Mouse (Mus musculus): ENCODE measurements around the gene Rnf24.
"Not testable (repeated sequence)": the region's sequence is repeated elsewhere in the genome, so short reads cannot be mapped to it uniquely, and the experiment has no call there.

Rnf24 gene

DNA sequence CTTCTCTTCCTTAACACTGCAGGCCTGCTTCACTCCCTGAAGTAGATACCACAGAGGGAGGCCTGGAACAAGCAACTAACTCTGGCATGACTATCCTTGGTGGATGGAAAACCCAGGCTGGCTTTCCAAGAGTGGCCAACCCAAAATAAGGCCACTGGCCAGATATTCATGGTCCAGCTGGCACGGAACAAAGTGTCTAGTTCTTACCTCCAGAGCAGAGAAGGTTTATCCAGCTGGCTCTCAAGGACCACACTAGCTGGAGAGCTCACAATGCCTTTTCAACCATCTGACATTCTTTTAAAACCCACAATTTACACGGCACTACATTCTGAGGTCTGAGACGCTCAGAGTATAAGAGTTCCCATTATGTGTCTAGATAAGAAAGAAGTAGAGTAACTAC, 8.2 kb downstream of the Rnf24 start:
- DNase-seq (ENCODE audit: inconsistent age in 2 of 2, low spot score in 1 of 2) = peak in 1 of 2 experiments; percentile 54

DNA sequence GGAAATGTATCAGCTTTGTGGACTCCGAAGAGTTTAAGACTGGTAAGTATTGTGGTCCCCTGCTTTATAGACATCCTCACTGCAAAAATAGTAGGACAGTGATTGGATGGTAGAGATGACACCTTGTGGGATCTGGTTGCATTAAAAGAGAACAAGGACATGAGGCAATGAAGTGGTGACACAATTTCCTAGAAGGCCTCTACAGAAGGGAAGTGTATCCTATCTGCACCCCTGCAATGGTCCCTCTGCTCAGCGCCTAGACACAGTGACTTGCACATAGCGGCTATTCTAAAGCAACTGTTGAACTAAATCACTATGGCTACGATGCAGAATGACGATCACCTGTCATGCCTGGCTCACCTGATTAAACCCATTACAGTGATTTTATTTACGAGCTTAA, 15.1 kb downstream of the Rnf24 start:
- DNase-seq (ENCODE audit: inconsistent age in 2 of 2, low spot score in 1 of 2) = no peak

GRCm38 (mm10) chr2:131330548-131330947, 22.1 kb downstream of the Rnf24 start:
- DNase-seq (ENCODE audit: inconsistent age in 2 of 2, low spot score in 1 of 2) = no peak

DNA sequence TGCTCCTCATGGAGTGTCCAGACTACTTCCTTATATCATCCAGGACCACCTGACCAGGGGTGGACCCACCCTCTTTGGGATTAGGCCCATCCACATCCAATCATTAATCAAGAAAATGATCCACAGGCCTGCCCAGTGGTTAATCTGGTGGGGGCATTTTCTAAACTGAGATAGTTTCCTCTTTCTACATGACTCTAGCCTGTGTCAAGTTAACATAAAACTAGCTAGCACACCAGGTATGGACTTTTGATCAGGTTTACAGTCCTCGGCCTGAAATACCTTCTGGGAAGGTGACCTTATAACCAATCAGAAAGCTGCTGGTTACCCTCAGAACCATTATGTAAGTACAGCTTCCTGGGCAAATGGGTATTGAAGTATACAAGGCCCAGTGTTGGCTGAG, 23.7 kb downstream of the Rnf24 start:
- DNase-seq (ENCODE audit: inconsistent age in 2 of 2, low spot score in 1 of 2) = no peak

- no peak for DNase-seq (ENCODE audit: inconsistent age in 2 of 2, low spot score in 1 of 2)
These were observed 26.6 kb downstream of the Rnf24 start for GRCm38 (mm10) chr2:131326044-131326443.

DNA sequence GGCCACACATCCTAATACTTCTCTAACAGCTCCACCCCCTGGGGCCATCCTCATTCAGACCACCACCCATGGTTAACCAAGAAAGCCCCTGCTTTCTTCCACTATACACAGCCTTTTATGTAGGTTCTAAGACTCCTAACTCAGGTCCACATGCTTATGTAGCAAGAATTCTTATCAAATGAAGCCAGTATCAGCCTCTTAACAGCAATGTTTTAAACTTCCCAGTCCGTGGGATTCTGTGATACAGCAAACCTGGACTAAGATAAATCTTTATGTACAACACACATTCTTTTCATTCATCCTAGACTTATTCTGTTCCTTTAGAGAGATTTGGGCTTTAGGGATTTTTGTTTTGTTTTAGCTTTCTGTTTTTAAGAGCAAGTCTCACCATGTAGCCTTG, 29.0 kb downstream of the Rnf24 start:
- no peak for DNase-seq (ENCODE audit: inconsistent age in 2 of 2, low spot score in 1 of 2)

DNA sequence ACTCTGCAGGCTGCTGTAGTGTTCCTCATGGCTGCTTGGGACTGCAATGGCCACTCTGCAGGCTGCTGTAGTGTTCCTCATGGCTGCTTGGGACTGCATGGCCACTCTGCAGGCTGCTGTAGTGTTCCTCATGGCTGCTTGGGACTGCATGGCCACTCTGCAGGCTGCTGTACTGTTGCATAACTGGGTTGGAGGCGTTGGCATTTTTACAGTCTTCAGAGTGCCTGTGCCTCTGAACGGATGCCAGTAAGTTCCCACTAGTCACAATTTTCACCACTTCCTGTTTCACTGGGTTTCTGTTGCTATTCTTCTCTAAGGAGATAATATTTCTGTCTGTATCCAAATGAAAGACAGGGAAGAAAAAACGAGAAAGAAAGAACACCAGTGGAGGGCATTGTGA, 31.5 kb downstream of the Rnf24 start:
- DNase-seq (ENCODE audit: inconsistent age in 2 of 2, low spot score in 1 of 2) = peak; percentile 38 to 69

GRCm38 (mm10) chr2:131319401-131319800, 33.3 kb downstream of the Rnf24 start:
- DNase-seq (ENCODE audit: inconsistent age in 2 of 2, low spot score in 1 of 2) = no peak

DNA sequence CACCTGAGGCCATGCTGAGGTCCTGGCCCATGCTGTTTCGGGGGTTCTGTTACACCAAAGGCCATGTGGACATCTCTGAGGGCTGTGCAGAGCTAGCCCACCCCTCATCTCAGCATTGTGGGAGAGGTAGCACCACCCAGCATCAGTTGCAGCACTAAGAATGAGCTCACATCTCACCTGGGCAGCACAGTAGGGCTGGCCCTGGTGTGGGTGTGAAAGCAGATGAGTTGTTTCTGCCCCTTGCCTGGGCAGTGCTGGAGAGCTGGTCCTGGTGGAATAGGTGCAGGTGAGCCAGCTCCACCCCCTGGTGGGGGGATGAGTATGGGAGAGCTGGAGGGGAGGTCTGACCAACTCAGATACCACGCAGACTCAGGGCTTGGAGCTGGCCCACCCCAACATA, 36.5 kb downstream of the Rnf24 start:
- no peak for DNase-seq (ENCODE audit: inconsistent age in 2 of 2, low spot score in 1 of 2)

- DNase-seq (ENCODE audit: inconsistent age in 2 of 2, low spot score in 1 of 2) = no peak
These were observed 43.4 kb downstream of the Rnf24 start for GRCm38 (mm10) chr2:131309296-131309695.

GRCm38 (mm10) chr2:131307822-131308221, 44.9 kb downstream of the Rnf24 start:
- no peak for DNase-seq (ENCODE audit: inconsistent age in 2 of 2, low spot score in 1 of 2)

DNA sequence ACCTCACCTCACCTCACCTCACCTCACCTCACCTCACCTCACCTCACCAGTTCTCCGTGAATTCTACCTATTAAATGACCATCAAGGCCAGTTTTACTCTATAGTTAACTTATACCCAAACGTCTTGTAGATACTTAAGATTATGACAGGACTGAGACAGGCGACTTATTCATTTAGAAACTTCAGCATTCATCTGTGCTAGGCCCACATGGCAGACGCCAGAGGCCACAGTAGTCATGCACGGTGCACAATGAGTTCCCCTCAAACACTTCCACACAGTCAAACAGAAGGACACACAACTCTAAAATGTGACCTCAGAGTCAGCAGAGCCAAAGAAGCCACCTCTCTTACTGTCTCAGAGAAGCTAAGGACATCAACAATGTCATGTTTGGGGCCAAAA, 45.3 kb downstream of the Rnf24 start:
- no peak for DNase-seq (ENCODE audit: inconsistent age in 2 of 2, low spot score in 1 of 2)

- DNase-seq (ENCODE audit: inconsistent age in 2 of 2, low spot score in 1 of 2) = not testable (repeated sequence)
These were observed 47.5 kb downstream of the Rnf24 start for GRCm38 (mm10) chr2:131305226-131305625.

DNA sequence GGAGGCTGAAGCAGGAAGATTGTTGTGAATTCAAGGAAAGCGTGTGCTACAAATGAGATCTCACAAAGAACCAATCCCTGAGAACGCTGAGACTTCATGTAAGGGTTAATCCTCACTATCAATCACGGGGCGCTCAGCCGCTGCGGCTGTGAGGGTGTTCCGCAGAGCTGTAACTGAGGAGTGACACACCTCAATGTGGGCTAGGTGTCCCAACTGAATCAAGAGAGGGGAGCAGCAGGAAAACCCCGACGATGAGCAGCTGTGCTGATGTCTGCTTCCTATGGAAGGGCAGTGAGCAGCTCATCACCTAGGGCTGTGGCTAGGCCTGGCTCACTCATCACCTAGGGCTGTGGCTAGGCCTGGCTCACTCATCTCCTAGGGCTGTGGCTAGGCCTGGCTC, 48.2 kb downstream of the Rnf24 start:
- DNase-seq (ENCODE audit: inconsistent age in 2 of 2, low spot score in 1 of 2) = no peak

DNA sequence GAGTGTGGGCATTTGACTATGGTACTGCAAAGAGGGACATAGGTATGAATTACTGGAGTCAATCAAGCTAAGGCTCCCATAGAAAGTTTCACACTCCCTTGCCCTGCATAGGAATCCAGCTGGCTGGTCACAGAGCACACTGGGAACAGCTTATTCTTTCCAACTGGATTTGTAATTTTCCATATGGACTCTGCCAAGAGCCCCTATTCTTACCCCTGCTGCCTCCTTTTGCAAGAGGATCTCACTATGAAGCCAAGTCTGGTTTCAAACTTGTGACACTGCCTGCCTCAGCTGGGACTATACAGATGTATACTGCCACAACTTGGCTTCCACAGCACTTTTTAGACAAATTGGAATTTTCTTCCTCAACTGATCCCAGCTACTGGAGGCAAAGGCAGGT, 51.1 kb downstream of the Rnf24 start:
- no peak for DNase-seq (ENCODE audit: inconsistent age in 2 of 2, low spot score in 1 of 2)

GRCm38 (mm10) chr2:131300485-131300884, 52.2 kb downstream of the Rnf24 start:
- no peak for DNase-seq (ENCODE audit: inconsistent age in 2 of 2, low spot score in 1 of 2)

DNA sequence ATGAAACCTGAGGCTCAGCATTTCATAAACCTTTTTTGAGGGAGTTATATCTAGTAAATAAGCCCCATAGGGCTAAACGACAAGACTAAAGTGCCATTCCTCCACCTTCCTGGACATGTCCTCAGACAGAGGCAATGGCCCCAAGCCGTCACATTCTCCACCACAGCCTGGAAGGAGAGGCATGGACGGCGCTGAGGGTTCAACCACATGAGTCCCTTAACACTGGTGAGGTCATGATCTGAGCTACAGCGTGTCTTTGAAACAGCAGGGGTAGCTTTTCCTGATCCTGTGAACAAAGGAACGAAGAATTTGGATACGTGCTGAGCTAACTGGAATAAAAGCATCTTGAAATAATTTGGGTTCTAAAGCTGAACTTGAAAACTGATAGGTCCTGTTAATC, 54.0 kb downstream of the Rnf24 start:
- DNase-seq (ENCODE audit: inconsistent age in 2 of 2, low spot score in 1 of 2) = not testable (repeated sequence)

DNA sequence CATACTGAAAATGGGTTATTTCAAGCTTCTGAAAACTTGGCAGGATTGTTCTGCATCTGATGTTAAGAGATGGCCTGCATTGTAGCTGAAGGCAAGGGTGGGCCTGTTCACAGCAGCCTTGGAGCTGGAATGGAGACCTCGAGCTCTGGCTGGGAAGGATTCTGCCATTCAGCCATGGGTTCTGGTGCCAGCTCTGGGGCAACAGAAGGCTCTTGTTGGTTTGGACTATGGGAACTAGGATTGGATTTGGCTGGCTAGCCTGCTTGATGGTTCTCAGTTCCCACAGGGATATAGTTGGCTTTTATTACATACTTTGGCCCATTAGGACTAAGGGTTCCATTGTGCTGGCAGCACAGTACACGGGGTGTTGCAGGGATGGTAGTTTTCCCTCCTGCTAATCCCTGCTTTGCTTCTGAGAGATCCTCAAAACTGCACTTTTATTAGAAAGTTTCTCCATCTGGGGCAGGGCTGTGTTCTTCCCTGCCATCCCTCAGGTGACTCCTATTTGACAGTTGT, 55.9 kb downstream of the Rnf24 start:
- DNase-seq (ENCODE audit: inconsistent age in 2 of 2, low spot score in 1 of 2) = no peak

GRCm38 (mm10) chr2:131290669-131291068, 62.0 kb downstream of the Rnf24 start:
- DNase-seq (ENCODE audit: inconsistent age in 2 of 2, low spot score in 1 of 2) = no peak

DNA sequence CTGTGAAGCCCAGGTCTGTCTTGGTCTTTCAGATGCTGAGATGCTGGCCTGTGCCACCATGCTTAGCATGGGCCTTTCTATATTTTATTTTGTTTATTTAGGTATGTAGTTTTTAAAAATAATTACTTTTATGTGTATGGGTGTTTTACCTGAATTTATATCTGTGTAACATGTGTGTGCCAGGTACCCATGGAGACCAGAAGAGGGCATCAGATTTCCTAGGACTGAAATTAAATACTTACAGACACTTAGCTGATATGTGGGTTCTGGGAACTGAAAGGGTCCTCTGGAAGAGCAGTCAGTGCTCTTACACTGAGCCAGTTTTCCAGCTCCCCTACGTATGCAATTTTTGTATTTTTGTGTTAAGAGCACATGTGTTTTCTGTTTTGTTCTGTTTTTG, 66.4 kb downstream of the Rnf24 start:
- DNase-seq (ENCODE audit: inconsistent age in 2 of 2, low spot score in 1 of 2) = no peak

- no peak for DNase-seq (ENCODE audit: inconsistent age in 2 of 2, low spot score in 1 of 2)
These were observed 71.1 kb downstream of the Rnf24 start for GRCm38 (mm10) chr2:131281596-131281995.

GRCm38 (mm10) chr2:131276722-131277121, 76.0 kb downstream of the Rnf24 start:
- no peak for DNase-seq (ENCODE audit: inconsistent age in 2 of 2, low spot score in 1 of 2)

GRCm38 (mm10) chr2:131275493-131275892, 77.2 kb downstream of the Rnf24 start:
- DNase-seq (ENCODE audit: inconsistent age in 2 of 2, low spot score in 1 of 2) = no peak

GRCm38 (mm10) chr2:131265056-131265455, 87.6 kb downstream of the Rnf24 start:
- peak in 1 of 2 experiments; percentile 58 for DNase-seq (ENCODE audit: inconsistent age in 2 of 2, low spot score in 1 of 2)

All from adrenal gland, adult (tissue).